ENCODE assay signal across 9 mouse cellular contexts in the genomic region with DNA sequence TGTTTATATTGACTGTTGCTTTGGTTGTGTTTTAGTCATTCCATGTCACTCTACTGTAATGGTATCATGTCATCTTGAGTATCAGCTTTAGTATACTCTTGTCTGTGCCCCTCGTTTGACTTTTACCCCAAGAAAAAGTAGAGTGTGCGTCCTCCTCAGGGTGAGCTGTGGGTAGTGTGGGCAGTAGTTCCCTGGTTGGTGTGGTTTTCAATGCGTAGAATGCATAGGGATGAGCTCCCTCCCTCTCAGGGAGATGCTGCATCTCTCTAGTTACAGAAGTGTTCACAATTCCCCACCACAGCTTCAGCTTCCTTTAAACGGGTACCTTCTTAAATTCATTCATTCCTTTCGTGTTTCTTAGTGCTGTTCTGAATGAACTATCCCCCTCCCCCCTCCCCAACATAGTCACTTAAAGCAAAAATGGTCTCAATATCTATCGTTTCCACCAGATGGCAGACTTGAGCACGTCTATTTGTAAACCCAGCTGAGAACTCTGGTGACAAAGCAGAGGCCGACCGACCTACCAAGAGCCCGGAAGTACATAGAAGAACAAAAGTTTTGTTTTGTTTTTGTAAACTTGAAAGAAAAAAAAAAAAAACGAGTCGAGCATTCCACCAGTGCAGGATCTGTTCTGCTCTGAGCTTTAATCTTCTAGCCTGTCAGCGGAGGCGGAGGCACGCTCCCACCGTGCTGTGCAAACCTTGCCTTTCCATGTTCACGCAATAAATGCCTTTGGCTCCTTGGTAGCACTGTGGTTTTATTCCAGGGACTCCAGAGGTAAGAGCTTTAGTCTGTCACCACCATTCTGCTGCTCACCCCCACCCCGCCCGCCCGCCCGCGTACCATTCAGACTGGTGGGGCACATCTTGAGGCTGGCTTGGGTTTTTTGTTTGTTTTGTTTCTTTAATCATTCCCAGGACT. TPM values are rescaled to one million over a fixed set of nuclear protein-coding genes. Genes with fewer than 3 reads are reported as not detected.
DNase-seq lines count a peak whose midpoint lies in the region; ATAC-seq lines count a peak whose summit lies in the region.
"Had no signal": no experiment of that assay in that cellular context is flagged by ENCODE, and none has a peak within 500 bp of the region (broad histone marks: within the 10 kb centered on the region; RNA-seq: fewer than 3 reads in every experiment).

No protein-coding gene starts in this region.

- no peak overlapping the region for H3K27ac ChIP-seq in embryonic facial prominence, embryonic 15.5 days (replicated peaks)
- no peak overlapping the region for H3K27ac ChIP-seq in hindbrain, embryonic 12.5 days
- H3K27ac ChIP-seq: liver, embryonic 13.5 days had no signal

- peak overlapping the region; percentile 24; the same call in 1 of the 2 replicates for H3K4me2 ChIP-seq in embryonic facial prominence, embryonic 15.5 days (replicated peaks)
- no peak overlapping the region for H3K4me2 ChIP-seq in hindbrain, embryonic 12.5 days (replicated peaks)
- H3K4me2 ChIP-seq: liver, embryonic 13.5 days had no signal

- no peak overlapping the region for H3K4me3 ChIP-seq in embryonic facial prominence, embryonic 15.5 days (replicated peaks)
- H3K4me3 ChIP-seq in hindbrain, embryonic 12.5 days = no peak overlapping the region
- H3K4me3 ChIP-seq: liver, embryonic 13.5 days had no signal

- no peaks in the 10 kb centered on the region for H3K9me3 ChIP-seq in embryonic facial prominence, embryonic 15.5 days (replicated peaks)
- H3K9me3 ChIP-seq in hindbrain, embryonic 12.5 days (replicated peaks) = no peaks in the 10 kb centered on the region
- H3K9me3 ChIP-seq: liver, embryonic 13.5 days had no signal

- H3K4me1 ChIP-seq in embryonic facial prominence, embryonic 15.5 days = peaks cover 4% of the 10 kb centered on the region; the same call in 1 of the 2 replicates
- no peaks in the 10 kb centered on the region; the same call in 1 of the 2 replicates for H3K4me1 ChIP-seq in hindbrain, embryonic 12.5 days

- 54% methylated on average over 22 of the region's 22 CpGs for WGBS in embryonic facial prominence, embryonic 15.5 days
- WGBS in hindbrain, embryonic 12.5 days = 65% methylated on average over 22 of the region's 22 CpGs

- no peaks in the 10 kb centered on the region for H3K36me3 ChIP-seq in embryonic facial prominence, embryonic 15.5 days
- H3K36me3 ChIP-seq in hindbrain, embryonic 12.5 days = no peaks in the 10 kb centered on the region
- H3K36me3 ChIP-seq: liver, embryonic 13.5 days had no signal

- no peak for DNase-seq in cerebellum, adult 11-12 months
- peak; percentile 55 for DNase-seq in WW6 (ENCODE audit: low read depth, low spot score)
- DNase-seq in layer of hippocampus, adult 9-10 months (ENCODE audit: low spot score) = peak; percentile 55
- DNase-seq in spleen, postnatal 36 days (ENCODE audit: low spot score in 2 of 2) = peak; percentile 34 to 50
- DNase-seq: liver, embryonic 13.5 days had no signal

- 0 out of 2 replicates have a peak, but pooled peaks have one; percentile 38 for ATAC-seq in cerebellum, adult (ENCODE audit: insufficient number of reproducible peaks, low FRiP score, low TSS enrichment)
- 0 out of 2 replicates have a peak, but pooled peaks have one; percentile 19 for ATAC-seq in embryonic facial prominence, embryonic 15.5 days (ENCODE audit: insufficient number of reproducible peaks, low FRiP score, low TSS enrichment, low read depth)
- ATAC-seq in hindbrain, embryonic 12.5 days (ENCODE audit: low FRiP score) = peak; percentile 26; the same call in 1 of the 2 replicates
- peak; percentile 60 for ATAC-seq in megakaryocyte-erythroid progenitor cell, adult 5-6 weeks (replicated peaks; ENCODE audit: low FRiP score, low TSS enrichment, poor library complexity, severe bottlenecking)

- H3K27me3 ChIP-seq in embryonic facial prominence, embryonic 15.5 days = no peaks in the 10 kb centered on the region
- H3K27me3 ChIP-seq in hindbrain, embryonic 12.5 days = no peaks in the 10 kb centered on the region
- H3K27me3 ChIP-seq: liver, embryonic 13.5 days had no signal

- no peak overlapping the region for H3K9ac ChIP-seq in embryonic facial prominence, embryonic 15.5 days
- no peak overlapping the region for H3K9ac ChIP-seq in hindbrain, embryonic 12.5 days
- H3K9ac ChIP-seq: liver, embryonic 13.5 days had no signal

RNA-seq across cellular contexts. Expression of gene Slc3a1, which starts 4.7 kb away (rescaled TPM):
- 0.16 and 0.21 TPM in 2 replicates for polyA plus RNA-seq in embryonic facial prominence, embryonic 15.5 days (2015; fragmentation: Nextera tagmentation; extraction: Ambion mirVana)
- polyA plus RNA-seq in hindbrain, embryonic 12.5 days (2016; fragmentation: Nextera tagmentation; extraction: Ambion mirVana) = 0.65 and 0.80 TPM in 2 replicates
- not detected in 2 replicates for total RNA-seq in megakaryocyte-erythroid progenitor cell, adult 5-6 weeks (2014; fragmentation: Nextera tagmentation)
- total RNA-seq in megakaryocyte-erythroid progenitor cell, adult 5-6 weeks (2017) = 1.1 TPM in 1 of 2 replicates, not detected in the other
